ENCODE assay signal across 18 mouse cellular contexts in the genomic region with DNA sequence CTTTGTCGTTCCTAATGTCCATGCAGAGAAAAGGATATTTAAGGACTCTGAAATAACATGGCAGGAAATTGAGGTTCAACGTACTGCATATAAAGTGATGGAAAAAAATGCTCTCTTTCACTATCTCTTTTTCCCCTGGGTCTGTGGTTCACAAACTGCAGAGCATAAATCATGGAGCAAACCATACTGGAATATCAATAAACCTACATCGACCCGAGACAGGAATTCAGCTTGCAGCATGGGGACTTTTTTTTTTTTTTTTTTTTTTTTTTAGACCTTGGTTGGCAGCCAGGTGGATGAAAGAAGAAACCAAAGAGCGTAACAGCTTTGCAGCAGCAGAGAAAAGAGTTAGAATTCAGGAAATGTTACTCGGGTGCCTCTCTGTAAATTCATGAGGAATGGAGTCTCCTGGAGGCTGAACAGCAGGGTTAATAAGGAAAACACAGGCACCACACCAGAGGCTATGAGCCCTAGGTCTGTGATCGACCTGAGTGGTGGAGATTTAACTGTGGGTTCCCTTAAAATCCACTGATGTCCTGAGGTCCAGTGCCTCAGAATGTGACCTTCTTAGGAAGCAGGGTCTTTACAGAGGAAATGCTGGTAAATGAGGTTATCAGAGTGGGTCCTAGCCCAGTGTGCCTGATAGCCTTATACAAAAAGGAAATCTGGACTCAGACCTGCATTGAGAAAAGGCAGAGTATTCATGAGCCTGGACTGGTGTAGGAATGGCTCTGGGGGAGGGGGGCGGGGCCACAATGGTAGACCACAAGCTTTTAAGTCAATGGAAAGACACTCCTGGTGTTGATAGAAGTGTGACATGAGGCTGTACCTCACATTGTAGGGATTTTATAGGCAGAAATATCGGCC.
DNase-seq lines count a peak whose midpoint lies in the region; ATAC-seq and TF ChIP-seq lines count a peak whose summit lies in the region.
"Had no signal": no experiment of that assay in that cellular context is flagged by ENCODE, and none has a peak within 500 bp of the region (broad histone marks: within the 10 kb centered on the region; RNA-seq: fewer than 3 reads in every experiment).

No protein-coding gene starts in this region.

- DNase-seq in frontal cortex, postnatal 14 days (ENCODE audit: low spot score in 2 of 2): no peak
- peak; percentile 2 to 19 for DNase-seq in layer of hippocampus, postnatal 14 days (ENCODE audit: low spot score in 2 of 2)
- DNase-seq in layer of hippocampus, postnatal 25 days (ENCODE audit: extremely low spot score in 1 of 2, low spot score in 1 of 2): no peak
- DNase-seq in adrenal gland, postnatal 10 days: no peak
- no peak for DNase-seq in heart, postnatal 10 days
- DNase-seq: B cell, adult 2 months; cerebellum, postnatal 25 days; heart, postnatal 14 days; liver had no signal

- no peaks in the 10 kb centered on the region for H3K27me3 ChIP-seq in neural tube, embryonic 14.5 days (ENCODE audit: control insufficient read depth, insufficient read depth, low read length)
- H3K27me3 ChIP-seq: lung, embryonic 15.5 days; neural tube, embryonic 12.5 days had no signal

- no peak overlapping the region for H3K4me3 ChIP-seq in embryonic fibroblast, embryonic 13.5 days (ENCODE audit: insufficient read depth, low read length)
- H3K4me3 ChIP-seq in neural tube, embryonic 14.5 days (ENCODE audit: low read depth, low read length): no peak overlapping the region
- H3K4me3 ChIP-seq: lung, embryonic 15.5 days; megakaryocyte, embryonic 14.5 days; neural tube, embryonic 12.5 days had no signal

- no peak for TF ChIP-seq POLR2A in embryonic fibroblast, embryonic 13.5 days (IDR thresholded peaks at IDR 0.05; ENCODE audit: low read depth, low read length)

- H3K9ac ChIP-seq in neural tube, embryonic 14.5 days (replicated peaks; ENCODE audit: low read depth, low read length): no peak overlapping the region
- H3K9ac ChIP-seq: lung, embryonic 15.5 days; neural tube, embryonic 12.5 days had no signal

- H3K9me3 ChIP-seq in neural tube, embryonic 14.5 days (ENCODE audit: control insufficient read depth, low read length): no peaks in the 10 kb centered on the region
- H3K9me3 ChIP-seq: lung, embryonic 15.5 days; megakaryocyte, embryonic 14.5 days; neural tube, embryonic 12.5 days had no signal

- intact Hi-C loops in heart, postnatal 10 days (cut with DNase I): no loop called here

- H3K4me1 ChIP-seq in embryonic fibroblast, embryonic 13.5 days (ENCODE audit: control insufficient read depth, insufficient read depth, low read length): peaks cover 2% of the 10 kb centered on the region; the same call in 1 of the 2 replicates
- no peaks in the 10 kb centered on the region for H3K4me1 ChIP-seq in neural tube, embryonic 14.5 days (ENCODE audit: control insufficient read depth, insufficient read depth, low read length)
- H3K4me1 ChIP-seq: lung, embryonic 15.5 days; megakaryocyte, embryonic 14.5 days; neural tube, embryonic 12.5 days had no signal

- H3K27ac ChIP-seq in embryonic fibroblast, embryonic 13.5 days (ENCODE audit: insufficient read depth, low read length): peak overlapping the region; percentile 36; the same call in 1 of the 2 replicates
- H3K27ac ChIP-seq in neural tube, embryonic 14.5 days (ENCODE audit: low read depth, low read length): 0 out of 2 replicates have a peak overlapping the region, but pooled peaks have one; percentile 45
- H3K27ac ChIP-seq: lung, embryonic 15.5 days; neural tube, embryonic 12.5 days had no signal

- H3K36me3 ChIP-seq in neural tube, embryonic 14.5 days (ENCODE audit: control insufficient read depth, insufficient read depth, low read length): no peaks in the 10 kb centered on the region
- H3K36me3 ChIP-seq: G1E; lung, embryonic 15.5 days; neural tube, embryonic 12.5 days had no signal

- TF ChIP-seq CTCF in embryonic fibroblast, embryonic 13.5 days (IDR thresholded peaks at IDR 0.05; ENCODE audit: borderline replicate concordance, insufficient read depth, low read length): no peak

- no peak overlapping the region for H3K4me2 ChIP-seq in neural tube, embryonic 14.5 days (ENCODE audit: low read depth, low read length)
- H3K4me2 ChIP-seq: lung, embryonic 15.5 days; neural tube, embryonic 12.5 days had no signal

- 49% methylated on average over 9 of the region's 9 CpGs for WGBS in neural tube, embryonic 14.5 days

- ATAC-seq in frontal cortex, adult (ENCODE audit: low TSS enrichment): peak; percentile 72
- ATAC-seq in neural tube, embryonic 14.5 days (ENCODE audit: low read depth): peak; percentile 60; the same call in 1 of the 2 replicates
- ATAC-seq: forebrain, embryonic 16.5 days; intestine, postnatal 0 days had no signal

Comparison
In these comparisons a context has a peak if more than half of its experiments do, and no peak if none do; other contexts are left out.
1. DNase-seq: peak in layer of hippocampus, postnatal 14 days (2 of 2); none in frontal cortex, postnatal 14 days (0 of 2), layer of hippocampus, postnatal 25 days (0 of 2), adrenal gland, postnatal 10 days (single experiment) and heart, postnatal 10 days (0 of 2).